ENCODE assay signal across 14 mouse cellular contexts in genomic region chr19:53889555-53889954, GRCm38 (mm10). TPM values are rescaled to one million over a fixed set of nuclear protein-coding genes. Genes with fewer than 3 reads are reported as not detected.
A peak's percentile ranks its signal among the peaks of the same experiment; 100 is the strongest.
DNase-seq lines count a peak whose midpoint lies in the region; ATAC-seq lines count a peak whose summit lies in the region.
"Had no signal": no experiment of that assay in that cellular context is flagged by ENCODE, and none has a peak within 500 bp of the region (broad histone marks: within the 10 kb centered on the region; RNA-seq: fewer than 3 reads in every experiment).

No protein-coding gene starts in this region.

- no peaks in the 10 kb centered on the region for H3K36me3 ChIP-seq in forebrain, embryonic 11.5 days (ENCODE audit: control insufficient read depth, insufficient read depth, low read length)
- no peaks in the 10 kb centered on the region for H3K36me3 ChIP-seq in forebrain, embryonic 15.5 days
- H3K36me3 ChIP-seq in splenic B cell, adult 2 months (ENCODE audit: control insufficient read depth, insufficient read depth, low read length, poor library complexity, severe bottlenecking): no peaks in the 10 kb centered on the region
- no peaks in the 10 kb centered on the region for H3K36me3 ChIP-seq in hindbrain, embryonic 16.5 days (ENCODE audit: control insufficient read depth, insufficient read depth, low read length)
- H3K36me3 ChIP-seq: embryonic facial prominence, embryonic 15.5 days had no signal

- H3K27ac ChIP-seq in forebrain, embryonic 11.5 days (ENCODE audit: low read depth, low read length): no peak overlapping the region
- H3K27ac ChIP-seq in forebrain, embryonic 15.5 days (replicated peaks): no peak overlapping the region
- no peak overlapping the region for H3K27ac ChIP-seq in hindbrain, embryonic 16.5 days (ENCODE audit: low read depth, low read length)
- H3K27ac ChIP-seq: embryonic facial prominence, embryonic 15.5 days; hindbrain, embryonic 14.5 days had no signal

- no peak for ATAC-seq in forebrain, embryonic 11.5 days (replicated peaks; ENCODE audit: low FRiP score)
- no peak for ATAC-seq in forebrain, embryonic 15.5 days (replicated peaks)
- no peak for ATAC-seq in hindbrain, embryonic 16.5 days

- no peak overlapping the region for H3K4me2 ChIP-seq in forebrain, embryonic 11.5 days (ENCODE audit: low read depth, low read length, severe bottlenecking)
- no peak overlapping the region for H3K4me2 ChIP-seq in forebrain, embryonic 15.5 days (replicated peaks)
- H3K4me2 ChIP-seq in hindbrain, embryonic 16.5 days (ENCODE audit: low read length): no peak overlapping the region
- H3K4me2 ChIP-seq: embryonic facial prominence, embryonic 15.5 days; hindbrain, embryonic 14.5 days had no signal

- WGBS in forebrain, embryonic 11.5 days: 85% methylated on average over 5 of the region's 5 CpGs
- 85% methylated on average over 5 of the region's 5 CpGs for WGBS in forebrain, embryonic 15.5 days
- 88% methylated on average over 5 of the region's 5 CpGs for WGBS in hindbrain, embryonic 16.5 days

- peak; percentile 37 for DNase-seq in forebrain, embryonic 11.5 days (ENCODE audit: low spot score)
- peak; percentile 69 for DNase-seq in 416B (ENCODE audit: low read depth)
- peak; percentile 83 for DNase-seq in induced T-regulatory cell, adult 2 months (ENCODE audit: low read depth)
- DNase-seq in splenic B cell, adult 2 months (ENCODE audit: low read depth, low spot score): peak; percentile 39
- DNase-seq in adrenal gland, postnatal 25 days: no peak
- DNase-seq in urinary bladder, postnatal 25 days (ENCODE audit: low spot score): no peak
- DNase-seq: gastrocnemius, postnatal 25 days; kidney, adult 9 months; right cerebral cortex, postnatal 4 days had no signal

- no peak overlapping the region for H3K9ac ChIP-seq in forebrain, embryonic 11.5 days (ENCODE audit: low read length)
- no peak overlapping the region for H3K9ac ChIP-seq in forebrain, embryonic 15.5 days (replicated peaks)
- H3K9ac ChIP-seq in hindbrain, embryonic 16.5 days (ENCODE audit: low read depth, low read length): no peak overlapping the region
- H3K9ac ChIP-seq: embryonic facial prominence, embryonic 15.5 days; hindbrain, embryonic 14.5 days; liver, embryonic 14.5 days had no signal

- H3K27me3 ChIP-seq in forebrain, embryonic 11.5 days (ENCODE audit: control insufficient read depth, insufficient read depth, low read length): no peaks in the 10 kb centered on the region
- H3K27me3 ChIP-seq in forebrain, embryonic 15.5 days: no peaks in the 10 kb centered on the region
- H3K27me3 ChIP-seq in splenic B cell, adult 2 months (ENCODE audit: control insufficient read depth, insufficient read depth, low read length, poor library complexity, severe bottlenecking): no peaks in the 10 kb centered on the region
- H3K27me3 ChIP-seq in hindbrain, embryonic 16.5 days (replicated peaks; ENCODE audit: control insufficient read depth, insufficient read depth, low read length): no peaks in the 10 kb centered on the region
- H3K27me3 ChIP-seq: embryonic facial prominence, embryonic 15.5 days had no signal

- H3K9me3 ChIP-seq in forebrain, embryonic 11.5 days (ENCODE audit: control insufficient read depth, low read length): no peaks in the 10 kb centered on the region
- no peaks in the 10 kb centered on the region for H3K9me3 ChIP-seq in forebrain, embryonic 15.5 days
- no peaks in the 10 kb centered on the region for H3K9me3 ChIP-seq in hindbrain, embryonic 16.5 days (ENCODE audit: control insufficient read depth, low read length)
- H3K9me3 ChIP-seq: embryonic facial prominence, embryonic 15.5 days had no signal

- no peak overlapping the region for H3K4me3 ChIP-seq in forebrain, embryonic 11.5 days (ENCODE audit: low read depth, low read length)
- no peak overlapping the region for H3K4me3 ChIP-seq in forebrain, embryonic 15.5 days
- H3K4me3 ChIP-seq in hindbrain, embryonic 16.5 days (ENCODE audit: low read length): no peak overlapping the region
- H3K4me3 ChIP-seq: embryonic facial prominence, embryonic 15.5 days had no signal

- 0 out of 2 replicates have a peak, but pooled peaks cover 2% of the 10 kb centered on the region for H3K4me1 ChIP-seq in forebrain, embryonic 11.5 days (replicated peaks; ENCODE audit: control insufficient read depth, insufficient read depth, low read length)
- peaks cover 4% of the 10 kb centered on the region for H3K4me1 ChIP-seq in forebrain, embryonic 15.5 days
- no peaks in the 10 kb centered on the region for H3K4me1 ChIP-seq in hindbrain, embryonic 16.5 days (ENCODE audit: control insufficient read depth, insufficient read depth, low read depth, low read length)

RNA-seq across cellular contexts. Expression of gene Pdcd4, which starts 2.5 kb away (rescaled TPM):
- polyA plus RNA-seq in forebrain, embryonic 11.5 days (2014; fragmentation: Nextera tagmentation; extraction: Ambion mirVana): 84.0 and 90.6 TPM in 2 replicates
- polyA plus RNA-seq in forebrain, embryonic 15.5 days (2015; fragmentation: Nextera tagmentation; extraction: Ambion mirVana): 90.4 and 94.7 TPM in 2 replicates
- total RNA-seq in adrenal gland, postnatal 25 days (2021): 112 and 144 TPM in 2 replicates
- polyA plus RNA-seq in hindbrain, embryonic 16.5 days (2015; fragmentation: Nextera tagmentation; extraction: Ambion mirVana): 54.8 and 63.2 TPM in 2 replicates

RNA-seq across cellular contexts. Expression of gene Shoc2, which starts 54.6 kb away (rescaled TPM):
- 82.5 and 85.8 TPM in 2 replicates for polyA plus RNA-seq in forebrain, embryonic 11.5 days (2014; fragmentation: Nextera tagmentation; extraction: Ambion mirVana)
- polyA plus RNA-seq in forebrain, embryonic 15.5 days (2015; fragmentation: Nextera tagmentation; extraction: Ambion mirVana): 54.8 and 55.2 TPM in 2 replicates
- 48.5 and 53.0 TPM in 2 replicates for total RNA-seq in adrenal gland, postnatal 25 days (2021)
- 55.4 and 67.7 TPM in 2 replicates for polyA plus RNA-seq in hindbrain, embryonic 16.5 days (2015; fragmentation: Nextera tagmentation; extraction: Ambion mirVana)

RNA-seq across cellular contexts. Expression of gene Bbip1, which starts 54.9 kb away (rescaled TPM):
- 127 and 138 TPM in 2 replicates for polyA plus RNA-seq in forebrain, embryonic 11.5 days (2014; fragmentation: Nextera tagmentation; extraction: Ambion mirVana)
- 144 and 145 TPM in 2 replicates for polyA plus RNA-seq in forebrain, embryonic 15.5 days (2015; fragmentation: Nextera tagmentation; extraction: Ambion mirVana)
- total RNA-seq in adrenal gland, postnatal 25 days (2021): 29.3 and 30.2 TPM in 2 replicates
- 134 and 142 TPM in 2 replicates for polyA plus RNA-seq in hindbrain, embryonic 16.5 days (2015; fragmentation: Nextera tagmentation; extraction: Ambion mirVana)

Comparison
In these comparisons a context has a peak if more than half of its experiments do, and no peak if none do; other contexts are left out.
1. DNase-seq: peak in forebrain, embryonic 11.5 days (single experiment), 416B (single experiment), induced T-regulatory cell, adult 2 months (single experiment) and splenic B cell, adult 2 months (single experiment); none in adrenal gland, postnatal 25 days (single experiment) and urinary bladder, postnatal 25 days (single experiment).